Comparison of ENCODE assay signal across 8 mouse cellular contexts in the genomic region with DNA sequence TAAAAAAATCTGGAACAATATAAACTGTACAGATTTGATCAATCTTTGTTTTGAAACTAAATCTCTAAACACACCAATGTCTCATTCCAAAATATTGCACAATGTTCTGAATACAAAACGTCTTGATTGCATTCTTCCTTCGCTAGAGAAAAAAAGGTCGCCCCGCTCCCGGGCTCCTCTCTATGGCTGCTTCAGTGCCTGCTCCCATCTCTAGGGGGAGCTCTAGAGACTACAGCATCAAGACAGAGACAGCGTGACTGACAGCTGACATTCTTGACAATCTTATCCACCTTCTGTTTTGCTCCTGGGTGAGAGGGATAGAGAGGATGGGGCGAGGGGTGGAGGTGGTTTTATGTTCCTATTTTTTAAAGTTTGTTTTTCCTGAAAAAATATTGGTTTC. TPM values are rescaled to one million over a fixed set of nuclear protein-coding genes. Genes with fewer than 3 reads are reported as not detected.
DNase-seq lines count a peak whose midpoint lies in the region.

No protein-coding gene starts in this region.

- intact Hi-C loops in left cerebral cortex, postnatal 14 days (cut with DNase I) = no loop called here
- intact Hi-C loops in left cerebral cortex, postnatal 25 days (cut with DNase I) = no loop called here

- DNase-seq in adrenal gland, adult (ENCODE audit: inconsistent age in 2 of 2, low spot score in 1 of 2) = peak; percentile 56 to 87
- no peak for DNase-seq in adrenal gland, adult 8-10 months
- DNase-seq in left cerebral cortex, postnatal 14 days (ENCODE audit: low spot score in 2 of 2) = peak; percentile 55 to 56
- no peak for DNase-seq in left cerebral cortex, postnatal 25 days (ENCODE audit: low spot score in 2 of 2)
- DNase-seq in c-Kit-positive CD71-negative TER-119-negative erythroid progenitor cells, embryonic 14.5 days (ENCODE audit: low read depth) = peak; percentile 73
- DNase-seq in induced T-regulatory cell, adult 2 months (ENCODE audit: low read depth) = peak; percentile 89
- peak; percentile 74 for DNase-seq in lung, postnatal 14 days
- DNase-seq in thymus, postnatal 0 days (ENCODE audit: low spot score) = peak; percentile 76

RNA-seq across cellular contexts. Expression of gene Tob2, which starts 10.3 kb away (rescaled TPM):
- 10 to 100 TPM; 63.9 to 97.0 (median 69.1) TPM for total RNA-seq in adrenal gland, adult 8-10 months (2022)
- total RNA-seq in left cerebral cortex, postnatal 14 days (2021) = 10 to 100 TPM; 25.8 to 31.8 TPM
- 10 to 100 TPM; 25.5 to 27.2 TPM for total RNA-seq in left cerebral cortex, postnatal 25 days (2021)
- polyA plus RNA-seq in thymus, postnatal 0 days (2015; fragmentation: Nextera tagmentation; extraction: Ambion mirVana) = 28.8 TPM in 2 replicates

RNA-seq across cellular contexts. Expression of gene Phf5a, which starts 23.4 kb away (rescaled TPM):
- total RNA-seq in adrenal gland, adult 8-10 months (2022) = 10 to 100 TPM; 44.2 to 61.3 (median 51.4) TPM
- 10 to 100 TPM; 31.8 to 39.8 TPM for total RNA-seq in left cerebral cortex, postnatal 14 days (2021)
- total RNA-seq in left cerebral cortex, postnatal 25 days (2021) = 10 to 100 TPM; 33.7 to 34.7 TPM
- polyA plus RNA-seq in thymus, postnatal 0 days (2015; fragmentation: Nextera tagmentation; extraction: Ambion mirVana) = 154 and 161 TPM in 2 replicates

RNA-seq across cellular contexts. Expression of gene Aco2, which starts 23.8 kb away (rescaled TPM):
- total RNA-seq in adrenal gland, adult 8-10 months (2022) = 100 to 1,000 TPM; 297 to 630 (median 469) TPM
- total RNA-seq in left cerebral cortex, postnatal 14 days (2021) = 100 to 1,000 TPM; 445 to 467 TPM
- total RNA-seq in left cerebral cortex, postnatal 25 days (2021) = 100 to 1,000 TPM; 423 to 442 TPM
- polyA plus RNA-seq in thymus, postnatal 0 days (2015; fragmentation: Nextera tagmentation; extraction: Ambion mirVana) = 126 and 136 TPM in 2 replicates

RNA-seq across cellular contexts. Expression of gene Tef, which starts 46.1 kb away (rescaled TPM):
- 100 to 1,000 TPM in 3 of 4 experiments, 10 to 100 TPM in 1; 93.1 to 190 (median 160) TPM for total RNA-seq in adrenal gland, adult 8-10 months (2022)
- 100 to 1,000 TPM; 188 to 210 TPM for total RNA-seq in left cerebral cortex, postnatal 14 days (2021)
- total RNA-seq in left cerebral cortex, postnatal 25 days (2021) = 100 to 1,000 TPM; 220 to 246 TPM
- polyA plus RNA-seq in thymus, postnatal 0 days (2015; fragmentation: Nextera tagmentation; extraction: Ambion mirVana) = 12.3 and 14.8 TPM in 2 replicates

Comparison
In these comparisons a context has a peak if more than half of its experiments do, and no peak if none do; other contexts are left out.
1. DNase-seq: peak in adrenal gland, adult (2 of 2), left cerebral cortex, postnatal 14 days (2 of 2), c-Kit-positive CD71-negative TER-119-negative erythroid progenitor cells, embryonic 14.5 days (single experiment), induced T-regulatory cell, adult 2 months (single experiment), lung, postnatal 14 days (single experiment) and thymus, postnatal 0 days (single experiment); none in adrenal gland, adult 8-10 months (single experiment) and left cerebral cortex, postnatal 25 days (0 of 2).